Mouse (Mus musculus): Measurements from ENCODE around the gene Rasl10b.

- TF ChIP-seq CTCF (conservative IDR thresholded peaks at IDR 0.05; ENCODE audit: low read length) = no peak
- no peak for TF ChIP-seq NANOG (IDR thresholded peaks at IDR 0.05; ENCODE audit: borderline replicate concordance, low read length)
These were observed 18.0 kb downstream of the Rasl10b start for GRCm38 (mm10) chr11:83426964-83427363.

All from E14TG2a.4 (cell line).